In the genomic region with DNA sequence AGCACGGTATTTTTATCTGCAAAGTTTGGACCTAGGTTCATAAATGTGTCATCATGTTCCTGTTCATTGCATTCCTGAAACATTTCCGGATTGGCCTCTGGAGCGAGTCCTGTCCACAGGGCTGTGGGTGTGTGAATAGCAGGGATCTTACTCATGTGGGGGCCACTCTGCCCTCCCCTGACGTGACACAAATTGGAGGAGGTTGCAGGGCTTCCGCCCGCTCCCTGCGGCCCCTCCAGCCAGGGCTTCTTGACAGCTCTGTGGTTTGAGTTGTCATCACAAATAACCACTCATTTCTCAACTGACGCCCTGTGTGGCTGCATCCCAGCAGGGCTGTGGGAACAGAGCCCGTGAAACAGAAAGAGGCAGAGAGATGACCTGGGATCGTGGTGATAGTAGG, we compare ENCODE assay signal across 10 mouse cellular contexts.
DNase-seq lines count a peak whose midpoint lies in the region; ATAC-seq lines count a peak whose summit lies in the region.
"Had no signal": no experiment of that assay in that cellular context is flagged by ENCODE, and none has a peak within 500 bp of the region (broad histone marks: within the 10 kb centered on the region; RNA-seq: fewer than 3 reads in every experiment).

No protein-coding gene starts in this region.

- peak; percentile 3 for DNase-seq in left cerebral cortex, postnatal 4 days
- no peak for DNase-seq in left cerebral cortex, adult 18-20 months (ENCODE audit: low spot score in 2 of 2)
- DNase-seq in fibroblast of lung, adult 2 months (ENCODE audit: low read depth), result peak; percentile 6
- peak; percentile 15 for DNase-seq in lung, postnatal 36 days
- no peak for DNase-seq in cerebellum, adult 18-20 months
- no peak for DNase-seq in frontal cortex, adult 2 months (ENCODE audit: extremely low spot score in 1 of 2, low spot score in 1 of 2)
- DNase-seq: cerebellum, adult 2 months had no signal

- intact Hi-C loops in left cerebral cortex, postnatal 4 days (cut with DNase I), result no loop called here

- no peak overlapping the region for H3K9ac ChIP-seq in intestine, embryonic 16.5 days (ENCODE audit: low read depth, low read length)
- no peak overlapping the region for H3K9ac ChIP-seq in hindbrain, embryonic 16.5 days (ENCODE audit: low read depth, low read length)
- H3K9ac ChIP-seq: neural tube, embryonic 15.5 days had no signal

- H3K4me3 ChIP-seq in intestine, embryonic 16.5 days (ENCODE audit: low read length), result no peak overlapping the region
- no peak overlapping the region for H3K4me3 ChIP-seq in hindbrain, embryonic 16.5 days (ENCODE audit: low read length)
- H3K4me3 ChIP-seq: neural tube, embryonic 15.5 days had no signal

- peak; percentile 43; the same call in 1 of the 2 replicates for ATAC-seq in intestine, embryonic 16.5 days
- ATAC-seq in hindbrain, embryonic 16.5 days, result no peak

- peaks cover 14% of the 10 kb centered on the region for H3K4me1 ChIP-seq in intestine, embryonic 16.5 days (ENCODE audit: control insufficient read depth, insufficient read depth, low read length)
- no peaks in the 10 kb centered on the region for H3K4me1 ChIP-seq in hindbrain, embryonic 16.5 days (ENCODE audit: control insufficient read depth, insufficient read depth, low read depth, low read length)

- H3K27ac ChIP-seq in intestine, embryonic 16.5 days (ENCODE audit: low read length), result no peak overlapping the region
- no peak overlapping the region for H3K27ac ChIP-seq in hindbrain, embryonic 16.5 days (ENCODE audit: low read depth, low read length)
- H3K27ac ChIP-seq: neural tube, embryonic 15.5 days had no signal

- H3K36me3 ChIP-seq in intestine, embryonic 16.5 days (ENCODE audit: control insufficient read depth, insufficient read depth, low read length), result no peaks in the 10 kb centered on the region
- no peaks in the 10 kb centered on the region for H3K36me3 ChIP-seq in hindbrain, embryonic 16.5 days (ENCODE audit: control insufficient read depth, insufficient read depth, low read length)
- H3K36me3 ChIP-seq: neural tube, embryonic 15.5 days had no signal

- H3K27me3 ChIP-seq in intestine, embryonic 16.5 days (replicated peaks; ENCODE audit: control insufficient read depth, insufficient read depth, low read length), result no peaks in the 10 kb centered on the region
- H3K27me3 ChIP-seq in hindbrain, embryonic 16.5 days (replicated peaks; ENCODE audit: control insufficient read depth, insufficient read depth, low read length), result no peaks in the 10 kb centered on the region

- 64% methylated on average over 10 of the region's 10 CpGs for WGBS in intestine, embryonic 16.5 days
- WGBS in hindbrain, embryonic 16.5 days, result 70% methylated on average over 10 of the region's 10 CpGs

- no peaks in the 10 kb centered on the region for H3K9me3 ChIP-seq in intestine, embryonic 16.5 days (ENCODE audit: control insufficient read depth, low read length)
- H3K9me3 ChIP-seq in hindbrain, embryonic 16.5 days (ENCODE audit: control insufficient read depth, low read length), result no peaks in the 10 kb centered on the region
- H3K9me3 ChIP-seq: neural tube, embryonic 15.5 days had no signal

- H3K4me2 ChIP-seq in intestine, embryonic 16.5 days (ENCODE audit: low read depth, low read length), result no peak overlapping the region
- H3K4me2 ChIP-seq in hindbrain, embryonic 16.5 days (ENCODE audit: low read length), result no peak overlapping the region
- H3K4me2 ChIP-seq: neural tube, embryonic 15.5 days had no signal

Comparison
In these comparisons a context has a peak if more than half of its experiments do, and no peak if none do; other contexts are left out.
1. DNase-seq: peak in left cerebral cortex, postnatal 4 days (single experiment), fibroblast of lung, adult 2 months (single experiment) and lung, postnatal 36 days (single experiment); none in left cerebral cortex, adult 18-20 months (0 of 2), cerebellum, adult 18-20 months (0 of 2) and frontal cortex, adult 2 months (0 of 2).